Mouse (Mus musculus) liver, embryonic 13.5 days (tissue): ENCODE measurements around the gene Txndc5. TPM values are rescaled to one million over a fixed set of nuclear protein-coding genes. Genes with fewer than 3 reads are reported as not detected.

Experiments used
- ATAC-seq: fragments of 200-750 bp; cut with Nextera tagmentation; 2 replicates; pipeline ENCODE4 v1.8.0; 2017; ENCODE audit warnings: low read depth, mild to moderate bottlenecking, moderate number of reproducible peaks, moderate library complexity
- DNase-seq: peaks from one replicate; pipeline ENCODE4 v3.0.0; 2022
- H3K27ac ChIP-seq: fragments of 300-500 bp; sonication (generic); 2 replicates; pipeline ENCODE4 v1.5.1; 2015; ENCODE audit warnings: moderate library complexity, mild to moderate bottlenecking, inconsistent platforms
- H3K27me3 ChIP-seq: fragments of 300-500 bp; sonication (generic); 2 replicates; pipeline ENCODE4 v1.6.1; 2015; ENCODE audit warnings: mild to moderate bottlenecking, inconsistent platforms
- H3K36me3 ChIP-seq: fragments of 300-500 bp; sonication (generic); 2 replicates; pipeline ENCODE4 v1.6.1; 2015; ENCODE audit warnings: mild to moderate bottlenecking, inconsistent platforms
- H3K4me1 ChIP-seq: fragments of 300-500 bp; sonication (generic); replicated peaks from 2 replicates; pipeline ENCODE4 v1.6.1; 2015; ENCODE audit warnings: inconsistent platforms
- H3K4me2 ChIP-seq: fragments of 300-500 bp; sonication (generic); 2 replicates; pipeline ENCODE4 v1.6.1; 2015; ENCODE audit warnings: inconsistent platforms, mild to moderate bottlenecking, moderate library complexity
- H3K4me3 ChIP-seq: fragments of 300-500 bp; sonication (generic); replicated peaks from 2 replicates; pipeline ENCODE4 v1.5.1; 2015; ENCODE audit warnings: mild to moderate bottlenecking, inconsistent platforms
- H3K9ac ChIP-seq: fragments of 300-500 bp; sonication (generic); 2 replicates; pipeline ENCODE4 v1.6.1; 2015; ENCODE audit warnings: mild to moderate bottlenecking, inconsistent platforms
- H3K9me3 ChIP-seq: fragments of 300-500 bp; sonication (generic); replicated peaks from 2 replicates; pipeline ENCODE4 v1.6.1; 2016; ENCODE audit warnings: inconsistent platforms
- WGBS: fragments of 180-500 bp; shearing (Covaris S2); methylation state at CpG from one replicate; pipeline ENCODE4 v1.1.7; 2015; ENCODE audit not compliant: insufficient replicate concordance; 5-methylcytosine and 5-hydroxymethylcytosine counted together
- polyA plus RNA-seq: library from polyadenylated mRNA; unstranded; fragments of >200 nt; fragmentation: Nextera tagmentation; extraction: Ambion mirVana; gene quantifications from 2 replicates; pipeline ENCODE4 v1.2.1, GENCODE M21; 2015

The Txndc5 gene
- polyA plus RNA-seq, 1 experiment from 2014 or later = 69.2 TPM

- H3K4me2 ChIP-seq = no peak overlapping the region
- H3K9me3 ChIP-seq = no peaks in the 10 kb centered on the region
- no peak for DNase-seq
- no peaks in the 10 kb centered on the region for H3K27me3 ChIP-seq
- H3K9ac ChIP-seq = no peak overlapping the region
- no peak for ATAC-seq
- H3K4me1 ChIP-seq = no peaks in the 10 kb centered on the region
- no peak overlapping the region for H3K4me3 ChIP-seq
- no peaks in the 10 kb centered on the region for H3K36me3 ChIP-seq
- H3K27ac ChIP-seq = no peak overlapping the region
- WGBS = 59% methylated on average over 8 of the region's 8 CpGs
Measured at GRCm38 (mm10) chr13:38543455-38544125, 15.0 kb upstream of the Txndc5 start.

GRCm38 (mm10) chr13:38539192-38539900 is 10.7 kb upstream of the Txndc5 start:
- Histone ChIP-seq H3K36me3 (no peaks in the 10 kb centered on the region), H3K4me3 (no peak overlapping the region), H3K4me1 (no peaks in the 10 kb centered on the region), H3K27ac (no peak overlapping the region), H3K9me3 (no peaks in the 10 kb centered on the region), H3K27me3 (no peaks in the 10 kb centered on the region), H3K9ac (no peak overlapping the region), H3K4me2 (no peak overlapping the region)
- no peak for ATAC-seq
- WGBS = 72% methylated on average over 7 of the region's 7 CpGs
- no peak for DNase-seq

DNA sequence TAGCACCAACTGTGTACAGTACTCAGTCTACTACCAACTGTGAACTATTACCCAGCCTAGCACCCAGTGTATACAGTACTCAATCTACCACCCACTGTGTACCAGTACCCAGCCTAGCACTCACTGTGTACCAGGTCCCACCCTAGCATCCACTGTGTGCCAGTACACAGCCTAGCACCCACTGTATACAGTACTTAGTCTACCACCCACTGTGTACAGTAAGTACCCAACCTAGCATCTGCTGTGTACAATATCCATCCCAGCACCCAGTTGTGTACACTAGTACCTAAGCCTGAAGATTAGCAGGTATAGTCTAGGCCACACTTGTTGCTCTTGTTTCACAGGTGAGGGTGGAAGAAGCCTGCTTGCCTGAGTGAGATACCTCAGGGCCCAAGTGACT is 8.9 kb upstream of the Txndc5 start:
- no peaks in the 10 kb centered on the region for H3K36me3 ChIP-seq

GRCm38 (mm10) chr13:38534731-38535130 is 6.1 kb upstream of the Txndc5 start:
- 0 out of 2 replicates have a peak, but pooled peaks cover 13% of the 10 kb centered on the region for H3K27me3 ChIP-seq
- H3K4me1 ChIP-seq = 0 out of 2 replicates have a peak, but pooled peaks cover 3% of the 10 kb centered on the region
- DNase-seq (no peak), ATAC-seq (no peak)
- H3K27ac ChIP-seq = no peak overlapping the region
- H3K36me3 ChIP-seq = no peaks in the 10 kb centered on the region
- H3K9me3 ChIP-seq = no peaks in the 10 kb centered on the region
- H3K9ac ChIP-seq = no peak overlapping the region
- 47% methylated on average over 6 of the region's 6 CpGs for WGBS
- H3K4me3 ChIP-seq = no peak overlapping the region
- no peak overlapping the region for H3K4me2 ChIP-seq

More for the DNA sequence above, 8.9 kb upstream of the Txndc5 start:
- Histone ChIP-seq H3K27ac (no peak overlapping the region), H3K9me3 (no peaks in the 10 kb centered on the region), H3K27me3 (0 out of 2 replicates have a peak, but pooled peaks cover 3% of the 10 kb centered on the region), H3K4me1 (0 out of 2 replicates have a peak, but pooled peaks cover 3% of the 10 kb centered on the region), H3K4me3 (no peak overlapping the region), H3K9ac (no peak overlapping the region), H3K4me2 (no peak overlapping the region)
- ATAC-seq (no peak), DNase-seq (no peak)

DNA sequence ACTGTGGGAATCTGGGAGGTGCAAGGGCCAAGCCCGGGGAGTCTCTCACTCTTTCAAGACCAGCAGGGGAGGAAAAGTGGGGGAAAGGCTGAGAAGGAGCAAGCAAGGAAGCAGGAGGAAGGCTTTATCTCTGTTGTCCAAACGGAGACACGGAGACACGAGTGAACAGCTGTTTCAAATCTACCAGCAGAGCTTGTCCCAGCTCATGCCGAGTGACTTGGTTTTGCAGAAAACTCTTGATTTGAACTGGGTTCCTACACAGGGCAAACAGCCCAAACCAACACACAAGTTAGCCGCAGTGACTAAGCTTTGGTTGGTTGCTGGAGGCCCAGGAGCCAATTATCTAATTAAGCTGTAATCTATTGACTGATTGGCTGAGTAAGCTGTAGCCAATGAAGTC is 5.4 kb upstream of the Txndc5 start:
- no peak for ATAC-seq
- no peaks in the 10 kb centered on the region for H3K9me3 ChIP-seq
- 24% methylated on average over 6 of the region's 6 CpGs for WGBS

DNA sequence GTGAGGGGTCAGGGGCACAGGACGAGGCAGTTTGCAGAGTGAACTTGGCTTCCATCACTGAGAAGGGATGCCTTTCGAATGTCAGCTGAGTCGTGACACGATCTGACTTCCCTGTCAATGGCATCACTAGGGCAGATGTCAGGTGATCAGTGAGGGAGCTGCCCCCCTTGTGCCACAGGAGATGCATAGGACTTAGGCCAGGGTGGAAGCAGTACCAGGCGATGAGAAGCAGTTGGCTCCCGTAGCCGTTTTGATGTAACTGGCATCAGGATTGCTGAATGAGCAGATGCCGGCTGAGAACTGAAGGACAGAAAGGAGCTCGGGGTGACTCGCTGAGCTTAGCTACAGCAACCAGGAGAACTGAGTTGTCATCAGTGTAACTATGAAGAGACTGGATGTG is 4.8 kb upstream of the Txndc5 start:
- no peak overlapping the region for H3K4me3 ChIP-seq
- DNase-seq (no peak), ATAC-seq (no peak)
- H3K9ac ChIP-seq = no peak overlapping the region
- H3K4me1 ChIP-seq = peaks cover 16% of the 10 kb centered on the region
- no peaks in the 10 kb centered on the region for H3K9me3 ChIP-seq
- 67% methylated on average over 10 of the region's 10 CpGs for WGBS
- no peak overlapping the region for H3K27ac ChIP-seq
- 0 out of 2 replicates have a peak, but pooled peaks cover 15% of the 10 kb centered on the region for H3K27me3 ChIP-seq
- H3K36me3 ChIP-seq = no peaks in the 10 kb centered on the region
- no peak overlapping the region for H3K4me2 ChIP-seq

More for the DNA sequence above, 5.4 kb upstream of the Txndc5 start:
- no peak overlapping the region for H3K4me3 ChIP-seq
- no peak overlapping the region for H3K9ac ChIP-seq
- peaks cover 10% of the 10 kb centered on the region; the same call in 1 of the 2 replicates for H3K4me1 ChIP-seq
- H3K4me2 ChIP-seq = no peak overlapping the region
- H3K27ac ChIP-seq = no peak overlapping the region
- no peaks in the 10 kb centered on the region for H3K36me3 ChIP-seq
- no peak for DNase-seq
- H3K27me3 ChIP-seq = 0 out of 2 replicates have a peak, but pooled peaks cover 15% of the 10 kb centered on the region

- Histone ChIP-seq H3K4me3 (no peak overlapping the region), H3K36me3 (no peaks in the 10 kb centered on the region), H3K27ac (no peak overlapping the region), H3K4me1 (peaks cover 28% of the 10 kb centered on the region), H3K4me2 (no peak overlapping the region), H3K9me3 (no peaks in the 10 kb centered on the region), H3K27me3 (0 out of 2 replicates have a peak, but pooled peaks cover 15% of the 10 kb centered on the region), H3K9ac (no peak overlapping the region)
- no peak for DNase-seq
- WGBS = 76% methylated on average over 4 of the region's 4 CpGs
- ATAC-seq = no peak
Measured at GRCm38 (mm10) chr13:38531498-38531897, 2.9 kb upstream of the Txndc5 start.

GRCm38 (mm10) chr13:38529576-38529975 is 952 bp upstream of the Txndc5 start:
- 68% methylated on average over 6 of the region's 6 CpGs for WGBS

DNA sequence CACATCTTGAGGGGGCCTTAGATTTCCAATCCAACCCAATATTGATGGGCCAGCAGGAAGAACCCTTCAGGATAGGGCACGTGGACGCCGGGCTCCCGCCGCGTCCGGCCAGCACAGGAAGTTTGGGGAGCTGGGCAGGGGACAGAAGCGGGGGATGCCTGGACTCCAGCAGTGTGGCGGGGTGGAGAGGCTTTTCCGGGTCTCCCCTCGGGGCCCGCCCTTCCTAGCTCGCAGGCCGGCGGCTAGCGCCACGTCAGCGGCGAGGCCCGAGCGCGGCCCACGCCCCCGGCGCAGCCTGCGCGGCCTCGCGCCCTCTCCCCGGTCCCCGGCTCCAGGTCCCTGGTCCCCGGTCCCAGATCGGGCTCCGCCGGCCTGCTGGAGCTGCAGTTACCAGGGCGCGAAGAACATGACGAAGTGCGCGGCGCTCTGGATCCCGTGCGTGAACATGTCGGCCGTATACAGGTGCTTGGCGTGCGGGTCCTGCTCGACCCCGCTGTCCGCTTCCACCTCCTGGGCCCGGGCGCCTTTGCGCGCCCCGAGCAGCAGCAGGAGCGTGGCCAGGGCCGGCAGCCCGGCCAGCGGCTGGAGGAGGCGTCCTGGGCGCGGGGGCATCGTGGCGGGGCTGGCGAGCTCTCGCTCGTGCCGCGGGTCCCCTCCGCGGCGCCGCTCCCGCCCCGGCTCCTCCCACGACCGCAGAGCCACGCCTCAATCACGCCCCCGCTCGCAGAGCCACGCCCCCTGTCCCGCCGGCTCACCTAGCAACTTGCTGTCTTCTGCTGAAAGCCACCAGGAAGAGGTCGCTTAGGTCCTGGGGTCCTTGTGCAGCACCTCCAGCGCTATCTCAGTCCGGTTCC is 600 bp downstream of the Txndc5 start:
- H3K36me3 ChIP-seq = peaks cover 5% of the 10 kb centered on the region
- DNase-seq (peak; percentile 79), ATAC-seq (peak; percentile 86)
- WGBS = under 1% methylated on average over 82 of the region's 87 CpGs
- H3K27ac ChIP-seq = peak overlapping the region; percentile 79
- H3K9ac ChIP-seq = peak overlapping the region; percentile 82
- peak overlapping the region; percentile 76 for H3K4me3 ChIP-seq
- 0 out of 2 replicates have a peak, but pooled peaks cover 13% of the 10 kb centered on the region for H3K27me3 ChIP-seq
- peak overlapping the region; percentile 98 for H3K4me2 ChIP-seq
- H3K4me1 ChIP-seq = peaks cover 43% of the 10 kb centered on the region
- H3K9me3 ChIP-seq = no peaks in the 10 kb centered on the region

More at GRCm38 (mm10) chr13:38529576-38529975, 952 bp upstream of the Txndc5 start:
- Histone ChIP-seq H3K4me3 (no peak overlapping the region), H3K4me1 (peaks cover 46% of the 10 kb centered on the region), H3K27ac (no peak overlapping the region), H3K36me3 (no peaks in the 10 kb centered on the region; the same call in 1 of the 2 replicates), H3K4me2 (0 out of 2 replicates have a peak overlapping the region, but pooled peaks have one; percentile 98), H3K9me3 (no peaks in the 10 kb centered on the region), H3K9ac (no peak overlapping the region), H3K27me3 (0 out of 2 replicates have a peak, but pooled peaks cover 15% of the 10 kb centered on the region)
- ATAC-seq (no peak), DNase-seq (no peak)

DNA sequence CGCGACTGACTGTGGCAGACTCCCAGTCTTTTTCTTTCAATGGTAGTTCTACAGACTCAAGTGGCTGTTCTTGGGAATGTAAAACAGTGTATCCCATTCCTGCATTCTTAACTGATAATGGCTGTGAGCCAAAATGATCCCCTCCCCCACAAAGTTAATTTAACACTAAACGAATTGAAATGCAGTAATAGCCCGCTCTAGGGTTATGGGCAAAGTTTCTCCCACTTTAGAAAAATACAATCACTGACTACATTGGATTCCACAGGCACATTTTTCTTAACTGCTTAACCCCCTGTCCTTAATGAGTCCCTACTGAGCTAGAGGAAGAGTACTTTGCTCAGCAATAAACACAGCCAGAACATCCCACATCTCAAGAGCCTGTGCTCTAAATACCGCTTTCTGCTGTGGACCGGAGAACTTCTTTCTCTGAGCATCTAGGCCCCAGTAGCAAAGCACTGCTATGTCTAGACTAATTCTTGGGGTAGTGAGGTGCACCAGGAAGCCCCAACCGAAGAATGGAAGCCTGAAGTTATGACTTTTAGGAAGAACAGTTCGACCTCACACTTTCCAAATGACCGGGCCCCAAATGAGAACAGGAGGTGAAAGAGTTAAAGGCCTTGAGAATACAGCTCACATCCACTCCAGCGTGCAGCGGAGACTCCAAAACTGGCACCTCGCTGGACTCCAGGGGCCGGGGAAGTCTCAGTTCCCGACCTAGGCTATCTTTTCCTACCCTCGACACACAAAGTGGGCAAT is 1.4 kb downstream of the Txndc5 start:
- Histone ChIP-seq H3K4me2 (peak overlapping the region; percentile 98), H3K9me3 (no peaks in the 10 kb centered on the region), H3K4me1 (peaks cover 43% of the 10 kb centered on the region), H3K4me3 (peak overlapping the region; percentile 76), H3K9ac (peak overlapping the region; percentile 82), H3K36me3 (peaks cover 13% of the 10 kb centered on the region), H3K27ac (peak overlapping the region; percentile 79), H3K27me3 (0 out of 2 replicates have a peak, but pooled peaks cover 10% of the 10 kb centered on the region)
- ATAC-seq (no peak), DNase-seq (no peak)
- WGBS = 12% methylated on average over 15 of the region's 15 CpGs
